Mouse (Mus musculus) stomach, embryonic 14.5 days (tissue): ENCODE data around the gene Gm20498. TPM values are rescaled to one million over a fixed set of nuclear protein-coding genes. Genes with fewer than 3 reads are reported as not detected.

Source experiments
- ATAC-seq: fragments of 200-750 bp; cut with Nextera tagmentation; 2 replicates; pipeline ENCODE4 v1.8.0; 2017; ENCODE audit warnings: low read depth, moderate TSS enrichment; ENCODE audit not compliant: insufficient number of reproducible peaks, insufficient read depth, low FRiP score
- H3K27ac ChIP-seq: fragments of 300-500 bp; sonication (generic); 2 replicates; pipeline ENCODE4 v1.5.1; 2014; ENCODE audit warnings: mild to moderate bottlenecking, low read length, moderate library complexity, mixed read lengths
- H3K27me3 ChIP-seq: fragments of 300-500 bp; sonication (generic); 2 replicates; pipeline ENCODE4 v1.6.1; 2014; ENCODE audit warnings: low read length, control low read depth, mixed read lengths; ENCODE audit not compliant: control insufficient read depth, insufficient read depth
- H3K36me3 ChIP-seq: fragments of 300-500 bp; sonication (generic); 2 replicates; pipeline ENCODE4 v1.6.1; 2014; ENCODE audit warnings: mild to moderate bottlenecking, control low read depth, low read length, moderate library complexity, mixed read lengths; ENCODE audit not compliant: control insufficient read depth, insufficient read depth
- H3K4me1 ChIP-seq: fragments of 300-500 bp; sonication (generic); 2 replicates; pipeline ENCODE4 v1.6.1; 2014; ENCODE audit warnings: low read length, control low read depth, mixed read lengths; ENCODE audit not compliant: control insufficient read depth, insufficient read depth
- H3K4me2 ChIP-seq: fragments of 300-500 bp; sonication (generic); replicated peaks from 2 replicates; pipeline ENCODE4 v1.6.1; 2014; ENCODE audit warnings: low read depth, low read length, control low read depth
- H3K4me3 ChIP-seq: fragments of 300-500 bp; sonication (generic); 2 replicates; pipeline ENCODE4 v1.5.1; 2014; ENCODE audit warnings: low read depth, low read length, control low read depth
- H3K9ac ChIP-seq: fragments of 300-500 bp; sonication (generic); replicated peaks from 2 replicates; pipeline ENCODE4 v1.6.1; 2014; ENCODE audit warnings: low read depth, mild to moderate bottlenecking, control low read depth, low read length, moderate library complexity, mixed read lengths
- H3K9me3 ChIP-seq: fragments of 300-500 bp; sonication (generic); 2 replicates; pipeline ENCODE4 v1.6.1; 2016; ENCODE audit warnings: low read depth, low read length, control low read depth; ENCODE audit not compliant: control insufficient read depth
- WGBS: fragments of 180-500 bp; shearing (Covaris S2); extraction: QIAGEN DNeasy Blood & Tissue Kit; methylation state at CpG from one replicate; pipeline ENCODE4 v1.1.7; 2014; 5-methylcytosine and 5-hydroxymethylcytosine counted together
- polyA plus RNA-seq: library from polyadenylated mRNA; unstranded; fragments of >200 nt; fragmentation: Nextera tagmentation; extraction: Ambion mirVana; gene quantifications from 2 replicates; pipeline ENCODE4 v1.2.1, GENCODE M21; 2014

Gm20498 gene
- polyA plus RNA-seq, 1 experiment from 2014 or later, result 28.7 TPM

- no peak overlapping the region for H3K4me2 ChIP-seq
Measured at GRCm38 (mm10) chr12:81331046-81331638, 201.6 kb downstream of the Gm20498 start.

DNA sequence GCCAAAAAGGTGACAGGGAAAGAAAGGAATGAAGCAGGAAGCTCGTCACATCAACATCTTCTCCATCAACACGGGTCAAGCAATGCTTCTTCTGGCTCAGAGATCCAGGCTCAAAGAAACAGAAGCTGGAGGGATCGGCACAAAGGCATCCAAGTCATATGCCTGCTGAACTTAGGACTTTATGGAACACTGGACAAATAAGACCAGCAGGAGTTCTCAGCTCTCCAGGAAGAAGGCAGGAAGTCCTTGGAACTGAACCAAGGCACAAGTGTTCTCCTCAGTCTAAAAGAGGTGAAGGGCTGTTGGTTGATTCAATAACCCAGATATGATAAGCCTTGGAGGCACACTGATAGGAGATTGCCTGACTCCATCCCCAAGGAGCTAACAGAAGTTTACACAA is 207.7 kb downstream of the Gm20498 start:
- 80% methylated on average over 3 of the region's 3 CpGs for WGBS
- no peak overlapping the region for H3K27ac ChIP-seq
- no peak overlapping the region for H3K4me2 ChIP-seq
- H3K27me3 ChIP-seq, result no peaks in the 10 kb centered on the region
- no peak for ATAC-seq
- no peaks in the 10 kb centered on the region for H3K9me3 ChIP-seq
- H3K9ac ChIP-seq, result no peak overlapping the region
- no peaks in the 10 kb centered on the region for H3K4me1 ChIP-seq
- H3K4me3 ChIP-seq, result no peak overlapping the region
- H3K36me3 ChIP-seq, result no peaks in the 10 kb centered on the region

More at GRCm38 (mm10) chr12:81331046-81331638, 201.6 kb downstream of the Gm20498 start:
- Histone ChIP-seq H3K4me1 (no peaks in the 10 kb centered on the region), H3K4me3 (no peak overlapping the region), H3K27ac (no peak overlapping the region), H3K27me3 (0 out of 2 replicates have a peak, but pooled peaks cover 5% of the 10 kb centered on the region), H3K36me3 (no peaks in the 10 kb centered on the region), H3K9ac (no peak overlapping the region), H3K9me3 (no peaks in the 10 kb centered on the region)
- no peak; the same call in 1 of the 2 replicates for ATAC-seq
- 36% methylated on average over 5 of the region's 5 CpGs for WGBS

DNA sequence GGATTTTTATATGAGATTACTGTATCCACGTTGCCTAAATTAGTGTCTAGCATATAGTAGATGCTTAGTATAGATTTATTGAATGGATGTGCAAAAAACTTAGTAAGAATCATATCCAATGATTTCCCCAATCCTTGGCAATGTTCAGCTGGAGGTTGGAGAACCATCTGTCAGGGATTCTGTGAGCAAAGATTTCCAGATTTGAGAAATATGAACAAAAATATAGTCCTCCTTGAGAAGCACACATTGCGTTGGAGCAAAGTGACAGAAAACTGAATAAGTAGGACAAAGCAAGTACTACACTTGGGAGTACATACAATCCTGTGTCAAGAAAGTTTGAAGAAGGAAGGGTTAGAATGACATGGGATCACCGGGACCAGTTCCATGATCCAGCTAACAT is 208.6 kb downstream of the Gm20498 start:
- no peaks in the 10 kb centered on the region for H3K27me3 ChIP-seq
- no peak overlapping the region for H3K4me2 ChIP-seq
- H3K9ac ChIP-seq, result no peak overlapping the region
- no peaks in the 10 kb centered on the region for H3K36me3 ChIP-seq
- no peaks in the 10 kb centered on the region for H3K9me3 ChIP-seq
- H3K4me1 ChIP-seq, result no peaks in the 10 kb centered on the region
- ATAC-seq, result no peak
- H3K27ac ChIP-seq, result no peak overlapping the region
- H3K4me3 ChIP-seq, result no peak overlapping the region
- 92% methylated on average over 3 of the region's 3 CpGs for WGBS

DNA sequence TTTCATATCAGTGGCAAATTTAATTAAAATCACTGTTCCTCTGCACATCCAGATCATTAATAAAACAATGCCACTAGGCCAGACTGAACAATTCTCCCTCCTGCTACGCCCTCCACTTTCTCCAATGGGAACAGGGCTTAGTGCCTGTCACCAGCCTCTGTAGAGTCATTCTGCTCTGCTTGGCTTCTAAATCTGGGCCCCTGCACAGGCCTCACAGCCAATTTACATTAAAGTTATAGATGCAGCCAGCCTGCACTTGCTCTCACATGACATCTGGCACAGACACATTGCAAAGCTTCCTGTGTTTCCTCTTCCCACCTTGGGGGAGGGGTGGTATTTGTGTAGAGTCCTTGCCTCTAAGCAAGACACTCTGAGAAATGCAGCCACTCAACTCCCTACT is 211.7 kb downstream of the Gm20498 start:
- H3K4me2 ChIP-seq, result no peak overlapping the region
- no peak for ATAC-seq
- H3K4me1 ChIP-seq, result no peaks in the 10 kb centered on the region
- no peak overlapping the region for H3K9ac ChIP-seq
- WGBS, result 68% methylated on average over 1 of the region's 1 CpGs
- H3K4me3 ChIP-seq, result no peak overlapping the region
- no peaks in the 10 kb centered on the region for H3K36me3 ChIP-seq
- no peaks in the 10 kb centered on the region for H3K9me3 ChIP-seq
- H3K27ac ChIP-seq, result no peak overlapping the region
- H3K27me3 ChIP-seq, result no peaks in the 10 kb centered on the region

DNA sequence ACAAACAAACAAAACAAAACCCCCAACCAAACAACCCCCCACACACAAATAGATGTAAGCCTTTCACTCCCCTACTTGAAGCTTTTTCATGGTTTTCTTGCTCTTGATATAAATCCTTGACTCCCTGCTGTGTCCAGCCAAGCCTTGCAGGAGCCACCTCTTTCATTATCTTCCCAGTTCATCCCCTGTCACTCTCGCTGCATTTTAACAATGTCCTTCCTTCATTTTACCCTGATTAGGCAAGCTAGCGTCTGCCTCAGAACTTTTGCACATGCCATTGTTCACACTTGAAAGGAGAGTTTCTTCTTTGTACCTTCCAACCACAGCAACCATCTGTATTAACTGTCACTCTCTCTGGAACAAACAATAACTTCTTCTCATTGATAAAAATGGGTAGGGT is 214.9 kb downstream of the Gm20498 start:
- no peaks in the 10 kb centered on the region for H3K4me1 ChIP-seq

DNA sequence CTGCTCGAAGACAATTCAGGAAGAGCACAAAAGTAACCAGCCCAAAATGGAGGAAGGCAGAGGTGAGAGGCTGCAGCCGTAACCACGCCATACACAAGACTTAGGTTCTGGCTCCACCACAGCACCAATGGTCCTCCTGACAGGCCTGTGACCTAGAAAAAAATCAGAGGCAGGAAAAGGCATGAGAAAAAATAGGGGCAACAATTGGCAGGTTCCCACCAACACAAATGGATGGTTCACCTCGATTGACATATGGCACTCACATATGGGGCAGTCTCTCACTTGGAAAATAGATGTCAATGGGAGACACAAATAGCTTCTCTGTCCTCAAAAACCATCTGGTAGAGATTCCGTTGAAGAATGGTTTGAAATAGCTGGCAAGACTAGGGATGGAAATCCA is 216.8 kb downstream of the Gm20498 start:
- no peaks in the 10 kb centered on the region for H3K4me1 ChIP-seq
- H3K36me3 ChIP-seq, result no peaks in the 10 kb centered on the region
- H3K27me3 ChIP-seq, result no peaks in the 10 kb centered on the region
- no peak overlapping the region for H3K4me2 ChIP-seq
- ATAC-seq, result no peak
- no peaks in the 10 kb centered on the region for H3K9me3 ChIP-seq
- H3K9ac ChIP-seq, result no peak overlapping the region
- no peak overlapping the region for H3K27ac ChIP-seq
- H3K4me3 ChIP-seq, result no peak overlapping the region
- WGBS, result 92% methylated on average over 5 of the region's 5 CpGs

More for the DNA sequence above, 214.9 kb downstream of the Gm20498 start:
- no peaks in the 10 kb centered on the region for H3K9me3 ChIP-seq
- no peaks in the 10 kb centered on the region for H3K27me3 ChIP-seq
- H3K4me3 ChIP-seq, result no peak overlapping the region
- no peaks in the 10 kb centered on the region for H3K36me3 ChIP-seq
- no peak for ATAC-seq
- no peak overlapping the region for H3K27ac ChIP-seq
- H3K4me2 ChIP-seq, result no peak overlapping the region
- no peak overlapping the region for H3K9ac ChIP-seq
- 30% methylated on average over 2 of the region's 2 CpGs for WGBS

Other genes starting within 250 kb of the Gm20498 start
- 0.52 and 0.86 TPM in 2 replicates for gene Slc8a3, start 199.7 kb downstream of the Gm20498 start, polyA plus RNA-seq
- gene Gm4787, start 153.4 kb downstream of the Gm20498 start, polyA plus RNA-seq, result 0.36 and 0.74 TPM in 2 replicates
- 0.90 and 1.3 TPM in 2 replicates for gene Adam4, start 111.0 kb downstream of the Gm20498 start, polyA plus RNA-seq
- 151 and 163 TPM in 2 replicates for gene Cox16, start 47.8 kb downstream of the Gm20498 start, polyA plus RNA-seq
- 43.5 and 46.0 TPM in 2 replicates for gene Synj2bp, start within 50 bp of the Gm20498 start, polyA plus RNA-seq
- gene Adam21, start 35.6 kb upstream of the Gm20498 start, polyA plus RNA-seq, result 0.25 TPM in 2 replicates
- gene Med6, start 62.1 kb upstream of the Gm20498 start, polyA plus RNA-seq, result 66.5 and 69.7 TPM in 2 replicates
- gene Ttc9, start 98.3 kb upstream of the Gm20498 start, polyA plus RNA-seq, result 3.9 and 4.6 TPM in 2 replicates
- gene Map3k9, start 248.3 kb upstream of the Gm20498 start, polyA plus RNA-seq, result 2.5 and 3.0 TPM in 2 replicates